In genomic region chr1:75216797-75217585, GRCm38 (mm10) we compare ENCODE assay signal across 9 mouse cellular contexts. TPM values are rescaled to one million over a fixed set of nuclear protein-coding genes. Genes with fewer than 3 reads are reported as not detected.
DNase-seq lines count a peak whose midpoint lies in the region; ATAC-seq and TF ChIP-seq lines count a peak whose summit lies in the region.
"Had no signal": no experiment of that assay in that cellular context is flagged by ENCODE, and none has a peak within 500 bp of the region (broad histone marks: within the 10 kb centered on the region; RNA-seq: fewer than 3 reads in every experiment).

No protein-coding gene starts in this region.

- TF ChIP-seq CTCF in kidney, postnatal 0 days (IDR thresholded peaks at IDR 0.05; ENCODE audit: low read depth) = no peak

- intact Hi-C loops in gastrocnemius, postnatal 14 days (cut with DNase I; ENCODE audit: low total_unique reads) = no loop called here

- peak overlapping the region; percentile 97 for H3K4me2 ChIP-seq in kidney, postnatal 0 days (ENCODE audit: low read length)

- no peak overlapping the region for H3K27ac ChIP-seq in kidney, postnatal 0 days
- H3K27ac ChIP-seq: embryonic facial prominence, embryonic 12.5 days had no signal

- peaks cover 13% of the 10 kb centered on the region; the same call in 1 of the 2 replicates for H3K4me1 ChIP-seq in kidney, postnatal 0 days (replicated peaks; ENCODE audit: insufficient read depth, low read length)

- 69% methylated on average over 13 of the region's 13 CpGs for whole genome bisulfite sequencing in kidney, postnatal 0 days

- 0 out of 2 replicates have a peak overlapping the region, but pooled peaks have one; percentile 32 for H3K9ac ChIP-seq in kidney, postnatal 0 days (ENCODE audit: low read depth, low read length)
- H3K9ac ChIP-seq: embryonic facial prominence, embryonic 12.5 days had no signal

- ATAC-seq in cerebellum, adult (ENCODE audit: insufficient number of reproducible peaks, low FRiP score, low TSS enrichment) = no peak
- ATAC-seq in kidney, postnatal 0 days (replicated peaks; ENCODE audit: low FRiP score, low read depth) = no peak

- H3K9me3 ChIP-seq in kidney, postnatal 0 days (replicated peaks; ENCODE audit: low read length) = no peaks in the 10 kb centered on the region
- H3K9me3 ChIP-seq: embryonic facial prominence, embryonic 12.5 days had no signal

- DNase-seq in cerebellum, adult 11-12 months = peak; percentile 76
- peak; percentile 12 for DNase-seq in A20 (ENCODE audit: low read depth, low spot score)
- DNase-seq in gastrocnemius, postnatal 14 days = peak; percentile 56
- DNase-seq in kidney, postnatal 0 days (ENCODE audit: low spot score) = no peak
- no peak for DNase-seq in urinary bladder, postnatal 36 days (ENCODE audit: low spot score in 2 of 2)
- DNase-seq in yolk sac, embryonic 10.5 days (ENCODE audit: low spot score) = no peak
- no peak for DNase-seq in lung, postnatal 4 days

- H3K36me3 ChIP-seq in kidney, postnatal 0 days (ENCODE audit: insufficient read depth, low read length) = peaks cover 25% of the 10 kb centered on the region

- H3K27me3 ChIP-seq in kidney, postnatal 0 days (ENCODE audit: insufficient read depth, low read length) = peaks cover 10% of the 10 kb centered on the region; the same call in 1 of the 2 replicates

- H3K4me3 ChIP-seq in kidney, postnatal 0 days (replicated peaks; ENCODE audit: low read depth, low read length) = peak overlapping the region; percentile 56; the same call in 1 of the 2 replicates

RNA-seq across cellular contexts. Expression of gene Tuba4a, which starts 2.7 kb away (rescaled TPM):
- 100 to 1,000 TPM; 475 to 599 TPM for total RNA-seq in gastrocnemius, postnatal 14 days (2021)
- polyA plus RNA-seq in kidney, postnatal 0 days (2015; fragmentation: Nextera tagmentation; extraction: Ambion mirVana) = 171 and 200 TPM in 2 replicates

RNA-seq across cellular contexts. Expression of gene Stk16, which starts 6.4 kb away (rescaled TPM):
- total RNA-seq in gastrocnemius, postnatal 14 days (2021) = 10 to 100 TPM; 27.2 to 28.2 TPM
- polyA plus RNA-seq in kidney, postnatal 0 days (2015; fragmentation: Nextera tagmentation; extraction: Ambion mirVana) = 114 and 122 TPM in 2 replicates

RNA-seq across cellular contexts. Expression of gene Glb1l, which starts 6.4 kb away (rescaled TPM):
- total RNA-seq in gastrocnemius, postnatal 14 days (2021) = 1 to 10 TPM; 4.5 to 4.8 TPM
- polyA plus RNA-seq in kidney, postnatal 0 days (2015; fragmentation: Nextera tagmentation; extraction: Ambion mirVana) = 47.4 and 47.6 TPM in 2 replicates

RNA-seq across cellular contexts. Expression of gene A630095N17Rik, which starts 14.9 kb away (rescaled TPM):
- total RNA-seq in gastrocnemius, postnatal 14 days (2021) = not detected
- polyA plus RNA-seq in kidney, postnatal 0 days (2015; fragmentation: Nextera tagmentation; extraction: Ambion mirVana) = 0.18 TPM in 1 of 2 replicates, not detected in the other
- polyA plus RNA-seq: embryonic facial prominence, embryonic 12.5 days had no signal

RNA-seq across cellular contexts. Expression of gene Dnajb2, which starts 19.2 kb away (rescaled TPM):
- total RNA-seq in gastrocnemius, postnatal 14 days (2021) = 10 to 100 TPM; 32.4 to 33.2 TPM
- 30.4 and 31.3 TPM in 2 replicates for polyA plus RNA-seq in kidney, postnatal 0 days (2015; fragmentation: Nextera tagmentation; extraction: Ambion mirVana)

Comparison
In these comparisons a context has a peak if more than half of its experiments do, and no peak if none do; other contexts are left out.
1. DNase-seq: peak in cerebellum, adult 11-12 months (single experiment), A20 (single experiment) and gastrocnemius, postnatal 14 days (single experiment); none in kidney, postnatal 0 days (single experiment), urinary bladder, postnatal 36 days (0 of 2), yolk sac, embryonic 10.5 days (single experiment) and lung, postnatal 4 days (0 of 2).